Mouse (Mus musculus) small intestine, adult 2 months (tissue): ENCODE results near the gene Col28a1.

Source experiments
- CTCF ChIP-seq: fragments of 200-500 bp; IDR thresholded peaks from 2 replicates; pipeline ENCODE4 v1.5.1; 2012; ENCODE audit warnings: low read depth, mild to moderate bottlenecking, control low read depth, inconsistent platforms, low read length, moderate library complexity, mixed read lengths; ENCODE audit not compliant: insufficient replicate concordance, insufficient read length; ENCODE audit errors: extremely low read depth
- POLR2A ChIP-seq: fragments of 200-500 bp; IDR thresholded peaks from 2 replicates; pipeline ENCODE4 v1.6.1; 2012; ENCODE audit warnings: low read depth, mild to moderate bottlenecking, control low read depth, inconsistent platforms, low read length, moderate library complexity

DNA sequence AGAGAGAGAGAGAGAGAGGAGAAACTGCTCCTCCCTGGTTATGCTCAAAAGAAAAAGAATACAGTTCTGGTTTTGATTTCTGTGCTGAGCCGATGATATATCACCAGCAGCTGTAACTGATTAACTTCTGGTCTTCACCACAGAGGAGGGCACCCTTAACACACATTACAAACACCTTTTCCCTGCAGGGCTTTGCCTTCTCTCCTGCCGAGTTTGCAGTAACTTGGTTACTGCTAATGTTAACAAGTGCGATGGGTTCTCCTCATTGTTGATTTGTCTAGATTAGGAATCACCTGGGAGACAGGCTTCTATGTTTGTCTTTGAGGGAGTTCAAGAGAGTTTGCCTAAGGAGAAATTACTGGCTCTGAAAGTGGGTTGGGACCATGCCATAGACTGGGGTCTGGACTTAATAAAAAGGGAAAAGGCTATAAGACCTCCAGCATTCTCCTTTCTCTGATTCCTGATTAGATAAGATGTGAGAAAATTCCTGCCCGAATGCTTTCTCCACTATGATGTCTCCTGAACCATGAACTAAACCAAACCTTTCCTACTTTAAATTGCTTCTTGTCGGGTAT, 114.8 kb downstream of the Col28a1 start:
- TF ChIP-seq CTCF: no peak
- no peak for TF ChIP-seq POLR2A
